Mouse (Mus musculus): Measurements from ENCODE around the gene Fgf8. TPM values are rescaled to one million over a fixed set of nuclear protein-coding genes. Genes with fewer than 3 reads are reported as not detected.
A peak's percentile ranks its signal among the peaks of the same experiment; 100 is the strongest.

Fgf8 gene
- polyA plus RNA-seq, 2 experiments = 0.29 to 1.1 TPM

DNA sequence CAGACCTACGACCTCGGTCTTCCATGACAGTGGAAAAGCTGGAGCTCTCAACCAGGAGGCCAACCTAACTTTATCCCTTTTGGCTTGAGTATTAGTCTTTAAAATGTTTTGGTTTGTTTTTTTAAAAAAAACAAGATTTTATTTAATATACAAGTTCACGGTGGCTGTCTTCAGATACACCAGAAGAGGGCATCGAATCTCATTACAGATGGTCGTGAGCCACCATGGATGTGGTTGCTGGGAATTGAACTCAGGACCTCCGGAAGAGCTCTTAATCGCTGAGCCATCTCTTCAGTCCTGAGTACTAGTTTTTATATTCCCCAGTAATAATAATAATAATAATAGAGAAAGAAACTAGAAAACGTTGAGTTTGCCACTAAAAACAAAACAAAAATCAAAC is 39.0 kb upstream of the Fgf8 start:
- Histone ChIP-seq H3K4me2 (replicated peaks; ENCODE audit: low read depth, low read length, severe bottlenecking) (peak overlapping the region; percentile 56), H3K27ac (replicated peaks; ENCODE audit: low read depth, low read length) (no peak overlapping the region), H3K27me3 (ENCODE audit: control insufficient read depth, insufficient read depth, low read length) (no peaks in the 10 kb centered on the region), H3K4me1 (ENCODE audit: control insufficient read depth, insufficient read depth, low read length) (peaks cover 29% of the 10 kb centered on the region), H3K9ac (ENCODE audit: low read depth, low read length, severe bottlenecking) (no peak overlapping the region), H3K36me3 (ENCODE audit: control insufficient read depth, insufficient read depth, low read length) (peaks cover 45% of the 10 kb centered on the region), H3K9me3 (ENCODE audit: control insufficient read depth, low read length) (no peaks in the 10 kb centered on the region), H3K4me3 (replicated peaks; ENCODE audit: low read length) (peak overlapping the region; percentile 100)
- TF ChIP-seq POLR2A (IDR thresholded peaks at IDR 0.05; ENCODE audit: borderline replicate concordance, extremely low read depth, insufficient read depth, insufficient read length) = no peak
- ATAC-seq (ENCODE audit: low FRiP score, low read depth) = no peak
- WGBS = 66% methylated on average over 8 of the region's 8 CpGs
- DNase-seq (ENCODE audit: low spot score) = no peak

DNA sequence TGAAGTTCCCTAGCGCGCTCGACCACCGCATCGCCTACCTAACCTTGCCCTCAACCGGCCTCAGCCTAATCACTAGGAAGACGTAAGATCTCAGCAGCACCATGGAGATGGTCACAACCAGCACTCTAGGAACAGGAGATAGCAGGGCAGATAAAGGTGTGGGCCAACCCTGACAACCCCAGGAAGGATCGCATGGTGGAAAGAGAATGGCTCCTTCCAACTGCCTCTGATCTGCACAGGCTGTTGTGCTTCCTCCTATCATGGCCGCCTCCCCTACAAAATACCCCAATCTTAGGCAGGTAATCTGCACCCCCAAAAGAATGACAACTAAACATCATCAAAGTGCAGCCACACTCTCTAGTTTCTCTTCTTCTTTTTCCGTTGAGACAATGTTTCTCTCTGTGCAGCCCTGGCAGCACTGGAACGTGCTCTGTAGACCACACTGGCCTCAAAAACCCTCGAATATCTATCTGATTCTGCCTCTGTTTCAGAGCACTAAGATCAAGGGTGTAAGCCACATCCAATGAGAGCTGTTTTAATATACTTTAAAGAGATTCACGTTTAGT is 37.7 kb upstream of the Fgf8 start:
- WGBS = 86% methylated on average over 13 of the region's 13 CpGs

DNA sequence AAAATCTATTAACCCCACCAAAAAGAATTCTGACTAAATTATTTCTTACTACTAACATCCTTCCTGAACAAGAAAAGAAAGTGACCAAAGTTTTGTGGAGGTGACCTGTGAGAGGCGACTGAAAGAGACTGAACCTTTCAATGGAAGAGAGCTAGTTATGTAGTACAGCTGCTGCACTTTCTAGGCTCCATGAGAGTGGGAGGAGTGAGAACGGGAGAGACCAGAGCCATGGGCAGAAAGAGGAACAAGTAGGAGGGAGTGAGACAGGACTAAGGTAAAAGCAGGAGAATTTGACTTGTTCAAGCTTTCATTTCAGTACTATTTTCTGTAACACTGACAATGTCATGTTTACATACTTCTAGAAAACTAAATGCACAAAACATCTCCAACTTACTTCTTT is 32.8 kb upstream of the Fgf8 start:
- WGBS = 88% methylated on average over 2 of the region's 2 CpGs
- H3K4me1 ChIP-seq (ENCODE audit: control insufficient read depth, insufficient read depth, low read length) = peaks cover 10% of the 10 kb centered on the region; the same call in 1 of the 2 replicates

More for the DNA sequence above, 37.7 kb upstream of the Fgf8 start:
- Histone ChIP-seq H3K9me3 (ENCODE audit: control insufficient read depth, low read length) (no peaks in the 10 kb centered on the region), H3K9ac (ENCODE audit: low read depth, low read length, severe bottlenecking) (peak overlapping the region; percentile 3; the same call in 1 of the 2 replicates), H3K4me2 (replicated peaks; ENCODE audit: low read depth, low read length, severe bottlenecking) (peak overlapping the region; percentile 56; the same call in 1 of the 2 replicates), H3K27ac (replicated peaks; ENCODE audit: low read depth, low read length) (no peak overlapping the region), H3K4me3 (replicated peaks; ENCODE audit: low read length) (no peak overlapping the region), H3K36me3 (ENCODE audit: control insufficient read depth, insufficient read depth, low read length) (peaks cover 57% of the 10 kb centered on the region), H3K27me3 (ENCODE audit: control insufficient read depth, insufficient read depth, low read length) (no peaks in the 10 kb centered on the region), H3K4me1 (ENCODE audit: control insufficient read depth, insufficient read depth, low read length) (peaks cover 29% of the 10 kb centered on the region)
- no peak for TF ChIP-seq POLR2A (IDR thresholded peaks at IDR 0.05; ENCODE audit: borderline replicate concordance, extremely low read depth, insufficient read depth, insufficient read length)
- ATAC-seq (ENCODE audit: low FRiP score, low read depth) (no peak), DNase-seq (ENCODE audit: low spot score) (no peak)

DNA sequence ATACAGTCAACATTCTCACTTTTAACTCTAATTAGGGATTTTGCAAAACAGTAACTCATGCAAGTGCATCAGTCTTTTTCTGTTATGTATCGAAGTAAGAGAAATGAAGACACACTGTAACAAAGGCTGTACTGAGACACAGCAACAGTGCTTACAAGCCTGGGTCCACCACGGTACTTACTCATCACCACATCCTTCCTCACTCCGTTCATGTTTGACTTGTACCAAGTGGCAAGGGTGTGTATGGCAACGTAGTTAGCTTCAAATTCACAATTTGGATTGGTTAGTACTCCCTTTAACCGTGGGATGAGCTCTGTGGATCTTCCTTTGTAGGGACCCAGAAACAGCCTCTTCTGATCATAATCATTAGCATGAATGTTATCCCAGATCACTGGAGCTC is 28.8 kb upstream of the Fgf8 start:
- no peak overlapping the region for H3K27ac ChIP-seq (replicated peaks; ENCODE audit: low read depth, low read length)
- H3K36me3 ChIP-seq (ENCODE audit: control insufficient read depth, insufficient read depth, low read length) = peaks cover 98% of the 10 kb centered on the region
- H3K9me3 ChIP-seq (ENCODE audit: control insufficient read depth, low read length) = no peaks in the 10 kb centered on the region
- no peak overlapping the region for H3K4me2 ChIP-seq (replicated peaks; ENCODE audit: low read depth, low read length, severe bottlenecking)
- no peaks in the 10 kb centered on the region for H3K4me1 ChIP-seq (ENCODE audit: control insufficient read depth, insufficient read depth, low read length)
- ATAC-seq (ENCODE audit: low FRiP score, low read depth) = no peak
- no peak overlapping the region for H3K9ac ChIP-seq (ENCODE audit: low read depth, low read length, severe bottlenecking)
- H3K27me3 ChIP-seq (ENCODE audit: control insufficient read depth, insufficient read depth, low read length) = no peaks in the 10 kb centered on the region
- WGBS = 95% methylated on average over 5 of the region's 5 CpGs
- no peak overlapping the region for H3K4me3 ChIP-seq (replicated peaks; ENCODE audit: low read length)
- DNase-seq (ENCODE audit: low spot score) = no peak
- no peak for TF ChIP-seq POLR2A (IDR thresholded peaks at IDR 0.05; ENCODE audit: borderline replicate concordance, extremely low read depth, insufficient read depth, insufficient read length)

More for the DNA sequence above, 32.8 kb upstream of the Fgf8 start:
- Histone ChIP-seq H3K4me2 (replicated peaks; ENCODE audit: low read depth, low read length, severe bottlenecking) (no peak overlapping the region), H3K4me3 (replicated peaks; ENCODE audit: low read length) (no peak overlapping the region), H3K27me3 (ENCODE audit: control insufficient read depth, insufficient read depth, low read length) (no peaks in the 10 kb centered on the region), H3K9me3 (ENCODE audit: control insufficient read depth, low read length) (no peaks in the 10 kb centered on the region), H3K27ac (replicated peaks; ENCODE audit: low read depth, low read length) (no peak overlapping the region), H3K9ac (ENCODE audit: low read depth, low read length, severe bottlenecking) (no peak overlapping the region), H3K36me3 (ENCODE audit: control insufficient read depth, insufficient read depth, low read length) (peaks cover 98% of the 10 kb centered on the region)
- TF ChIP-seq POLR2A (IDR thresholded peaks at IDR 0.05; ENCODE audit: borderline replicate concordance, extremely low read depth, insufficient read depth, insufficient read length) = no peak
- DNase-seq (ENCODE audit: low spot score) (no peak), ATAC-seq (ENCODE audit: low FRiP score, low read depth) (no peak)

DNA sequence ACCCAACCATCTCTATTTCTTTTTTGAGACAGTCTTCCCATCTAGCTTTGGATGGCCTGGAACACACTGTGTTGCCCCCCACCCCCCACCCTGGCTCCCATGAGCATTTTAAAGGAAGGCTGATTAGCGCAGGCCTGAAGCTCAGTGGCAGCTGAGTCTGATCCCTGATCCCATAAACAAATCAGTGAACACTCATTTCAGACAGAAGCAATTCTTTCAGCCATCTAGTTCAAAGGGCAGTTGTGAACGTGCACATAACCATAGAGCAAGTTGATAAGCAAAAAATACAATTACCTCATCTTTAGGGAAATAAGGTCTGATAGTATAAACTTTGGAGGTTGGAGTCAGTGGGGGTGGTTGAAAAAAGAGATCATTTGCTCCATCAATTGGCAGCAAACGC is 18.1 kb upstream of the Fgf8 start:
- Histone ChIP-seq H3K36me3 (ENCODE audit: control insufficient read depth, insufficient read depth, low read length) (peaks cover 94% of the 10 kb centered on the region), H3K4me2 (replicated peaks; ENCODE audit: low read depth, low read length, severe bottlenecking) (no peak overlapping the region), H3K4me1 (ENCODE audit: control insufficient read depth, insufficient read depth, low read length) (no peaks in the 10 kb centered on the region), H3K27ac (replicated peaks; ENCODE audit: low read depth, low read length) (no peak overlapping the region), H3K9ac (ENCODE audit: low read depth, low read length, severe bottlenecking) (no peak overlapping the region), H3K4me3 (replicated peaks; ENCODE audit: low read length) (no peak overlapping the region), H3K27me3 (ENCODE audit: control insufficient read depth, insufficient read depth, low read length) (no peaks in the 10 kb centered on the region), H3K9me3 (ENCODE audit: control insufficient read depth, low read length) (no peaks in the 10 kb centered on the region)
- TF ChIP-seq POLR2A (IDR thresholded peaks at IDR 0.05; ENCODE audit: borderline replicate concordance, extremely low read depth, insufficient read depth, insufficient read length) = no peak
- DNase-seq (ENCODE audit: low spot score) = no peak
- 90% methylated on average over 3 of the region's 3 CpGs for WGBS
- no peak for ATAC-seq (ENCODE audit: low FRiP score, low read depth)
